Mouse (Mus musculus): ENCODE data around the gene Gls2.
A peak's percentile ranks its signal among the peaks of the same experiment; 100 is the strongest.

Gene Gls2

DNA sequence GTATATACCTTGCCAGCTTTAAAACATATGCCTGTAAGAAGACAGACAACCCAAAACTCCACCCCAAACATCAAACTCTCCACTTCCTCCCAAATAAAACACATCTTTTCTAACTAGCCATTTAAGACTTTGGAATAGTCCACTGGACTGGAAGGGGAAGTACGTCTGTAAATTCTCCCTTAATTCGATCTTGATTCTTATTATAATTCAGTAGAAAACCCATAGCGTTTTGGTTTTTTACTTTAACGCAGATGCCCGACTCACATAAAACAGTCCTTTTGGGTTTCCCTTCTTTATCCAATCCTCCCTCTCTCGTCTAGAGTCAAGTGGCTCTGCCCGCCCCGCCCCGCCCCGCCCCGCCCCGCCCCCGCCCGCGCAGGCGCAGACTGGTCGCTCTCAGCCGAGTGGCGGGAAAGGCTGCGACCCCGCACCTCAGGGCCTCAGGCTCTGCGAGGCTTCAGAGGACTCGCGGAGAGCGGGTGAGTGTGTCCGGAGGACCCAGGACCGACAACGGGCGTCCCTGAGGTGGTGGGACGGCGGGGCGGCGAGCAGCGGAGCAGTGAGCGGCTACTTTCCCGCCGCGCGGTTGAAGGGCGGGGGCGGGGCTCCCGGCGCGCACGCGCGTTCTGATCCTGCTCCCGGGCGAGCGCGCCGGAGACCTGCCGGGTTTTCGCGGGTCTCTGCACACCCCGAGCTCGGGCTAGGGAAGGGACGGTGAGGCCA is 37.6 kb downstream of the Gls2 start, which contains the start of gene Timeless:
Gene Timeless (plus strand): TSS at position 369 of the 723 bp plus-strand sequence.
- DNase-seq (ENCODE audit: low spot score in 2 of 2): peak; percentile 71 to 85

DNA sequence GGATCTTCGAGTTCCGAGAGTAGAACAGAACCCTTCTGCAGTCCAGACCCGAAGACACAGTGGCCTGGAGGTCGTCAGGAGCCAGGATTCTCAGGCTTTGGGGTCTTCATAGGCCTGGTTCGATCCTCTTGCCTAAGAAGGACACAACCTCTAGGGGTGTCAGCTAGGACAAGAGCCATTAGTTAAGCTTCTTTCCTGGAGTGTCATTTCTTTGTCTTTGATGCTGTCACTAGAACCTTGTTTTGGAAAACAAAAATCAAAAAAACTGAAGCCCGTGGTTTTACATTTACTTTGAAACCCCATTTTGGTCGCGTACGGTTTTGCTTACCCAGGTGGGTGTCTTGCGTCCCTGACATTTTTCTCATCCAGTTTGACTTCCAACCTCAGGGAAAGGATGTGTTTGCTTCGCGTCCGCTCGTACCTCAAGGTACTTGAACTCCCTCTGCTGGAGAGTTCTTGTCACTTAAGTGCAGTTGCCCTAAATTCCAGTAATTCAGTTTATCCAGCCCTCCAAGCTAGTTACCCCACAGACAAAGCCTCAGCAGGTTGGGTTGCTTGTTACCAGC is 38.2 kb downstream of the Gls2 start:
- DNase-seq (ENCODE audit: low spot score in 2 of 2): peak in 1 of 2 experiments; percentile 31

DNA sequence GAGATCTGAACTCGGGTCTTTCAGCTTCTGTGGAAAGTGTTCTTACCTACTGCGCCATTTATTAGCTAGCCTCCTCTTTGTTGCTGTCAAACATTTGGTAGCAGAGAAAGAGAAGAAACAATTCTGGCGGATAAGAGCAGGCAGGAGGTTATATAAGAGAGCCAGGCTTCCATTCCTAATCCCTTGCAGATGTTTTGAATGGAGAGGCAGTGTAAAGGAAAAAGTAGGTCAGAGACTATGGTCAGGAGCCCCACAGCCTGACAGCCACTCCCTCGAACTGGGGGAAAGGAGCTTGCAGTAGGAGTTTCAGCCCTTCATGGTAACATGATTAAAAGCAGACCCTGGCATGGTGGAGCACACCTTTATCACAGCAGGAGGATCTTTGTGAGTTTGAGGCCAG is 42.1 kb downstream of the Gls2 start:
- DNase-seq (ENCODE audit: low spot score in 2 of 2): no peak

DNA sequence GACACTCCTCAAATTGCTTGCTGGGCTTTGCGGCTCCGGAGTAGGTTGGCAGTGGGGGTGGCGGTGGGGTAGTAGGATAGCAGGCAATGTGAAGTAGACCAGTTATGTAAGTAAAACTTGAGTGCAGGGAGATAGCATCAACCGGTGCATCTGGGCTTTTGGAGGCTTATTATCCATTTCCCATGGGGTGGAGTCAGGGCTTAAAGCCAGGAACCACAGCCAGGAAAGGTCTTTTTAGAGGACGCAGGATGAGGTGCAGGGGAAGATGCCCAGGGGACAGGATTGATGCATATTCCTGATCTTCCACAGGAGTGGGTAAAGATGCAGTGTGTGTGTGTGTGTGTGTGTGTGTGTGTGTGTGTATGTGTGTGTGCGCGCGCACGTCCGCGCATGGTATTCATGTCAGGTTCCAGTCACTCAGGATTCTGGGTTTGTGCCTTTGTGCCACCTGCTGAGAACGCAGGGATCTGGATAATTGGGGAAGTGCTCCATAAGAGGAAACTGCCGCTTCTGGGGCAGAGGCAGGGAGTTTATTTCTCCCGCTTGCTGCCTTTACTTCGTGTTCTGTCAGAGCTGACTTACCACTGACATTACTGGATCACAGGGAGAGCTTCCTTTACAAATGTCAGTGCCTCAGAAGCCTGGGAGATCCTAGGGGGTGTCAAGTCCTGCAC is 43.7 kb downstream of the Gls2 start:
- no peak for DNase-seq (ENCODE audit: low spot score in 2 of 2)

DNA sequence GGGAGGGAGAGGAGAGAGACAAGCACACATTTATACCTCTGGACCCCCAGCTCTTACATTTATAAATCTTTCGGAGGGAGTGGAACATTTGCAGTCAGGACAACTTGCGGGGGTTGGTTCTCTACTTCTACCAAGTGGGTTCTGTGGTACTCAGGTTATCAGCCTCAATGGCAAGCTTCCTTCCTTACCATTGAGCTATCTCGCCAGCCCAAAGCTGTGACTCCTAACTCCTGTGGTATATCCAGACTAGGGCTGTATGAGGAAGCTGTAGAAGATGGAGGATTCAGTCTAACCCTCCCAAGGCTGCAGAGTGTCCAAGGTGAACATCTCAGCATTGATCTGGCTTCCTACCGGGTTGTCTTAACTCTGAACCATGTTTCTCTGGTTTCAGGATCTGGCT is 44.9 kb downstream of the Gls2 start:
- no peak for DNase-seq (ENCODE audit: low spot score in 2 of 2)

DNA sequence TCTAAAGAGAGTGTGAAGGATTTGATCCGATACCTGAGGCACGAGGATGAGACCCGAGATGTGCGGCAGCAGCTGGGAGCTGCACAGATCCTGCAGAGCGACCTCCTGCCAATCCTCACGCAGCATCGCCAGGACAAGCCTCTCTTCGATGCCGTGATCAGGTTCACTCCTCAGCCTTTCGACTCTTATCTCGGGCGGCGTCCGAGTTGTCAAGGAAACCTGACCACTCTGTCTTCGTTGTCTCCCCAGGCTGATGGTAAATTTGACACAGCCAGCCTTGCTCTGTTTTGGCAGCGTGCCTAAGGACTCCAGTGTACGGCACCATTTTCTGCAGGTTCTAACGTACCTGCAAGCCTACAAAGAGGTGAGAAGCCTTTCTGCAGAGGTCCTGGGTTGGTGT is 45.9 kb downstream of the Gls2 start:
- no peak for DNase-seq (ENCODE audit: low spot score in 2 of 2)

DNA sequence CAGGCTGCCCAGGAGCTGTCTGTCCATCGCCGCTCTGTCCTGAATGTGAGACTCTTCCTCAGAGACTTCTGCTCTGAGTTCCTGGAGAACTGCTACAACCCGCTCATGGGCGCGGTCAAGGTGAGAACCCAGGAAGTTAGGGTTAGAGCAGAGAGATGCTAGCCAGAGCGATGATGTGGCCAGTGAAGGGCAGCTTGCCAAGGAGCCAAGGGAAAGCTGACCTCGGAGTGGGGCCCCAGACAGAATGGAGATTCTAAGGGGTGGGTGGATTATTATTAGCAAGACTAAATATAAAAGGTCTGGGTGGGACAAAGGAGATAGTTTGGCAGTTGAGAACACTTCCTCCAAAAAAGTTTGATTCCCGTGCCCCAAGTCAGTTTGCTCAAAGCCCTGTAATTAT is 49.0 kb downstream of the Gls2 start:
- no peak for DNase-seq (ENCODE audit: low spot score in 2 of 2)

DNA sequence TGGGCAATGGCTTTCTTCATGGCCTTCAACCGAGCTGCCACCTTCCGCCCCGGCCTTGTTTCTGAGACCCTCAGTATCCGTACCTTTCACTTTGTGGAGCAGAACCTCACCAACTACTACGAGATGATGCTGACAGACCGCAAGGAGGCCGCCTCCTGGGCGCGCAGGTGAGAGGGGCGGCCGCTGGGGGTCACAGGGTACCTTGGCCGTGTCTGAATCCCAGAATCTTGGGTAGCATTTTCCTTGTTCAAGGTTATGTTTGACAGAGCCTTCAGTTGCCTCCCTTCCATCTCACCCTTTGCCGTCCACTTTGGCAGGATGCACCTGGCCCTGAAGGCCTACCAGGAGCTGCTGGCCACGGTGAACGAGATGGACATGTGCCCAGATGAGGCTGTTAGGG is 49.9 kb downstream of the Gls2 start:
- DNase-seq (ENCODE audit: low spot score in 2 of 2): no peak

DNA sequence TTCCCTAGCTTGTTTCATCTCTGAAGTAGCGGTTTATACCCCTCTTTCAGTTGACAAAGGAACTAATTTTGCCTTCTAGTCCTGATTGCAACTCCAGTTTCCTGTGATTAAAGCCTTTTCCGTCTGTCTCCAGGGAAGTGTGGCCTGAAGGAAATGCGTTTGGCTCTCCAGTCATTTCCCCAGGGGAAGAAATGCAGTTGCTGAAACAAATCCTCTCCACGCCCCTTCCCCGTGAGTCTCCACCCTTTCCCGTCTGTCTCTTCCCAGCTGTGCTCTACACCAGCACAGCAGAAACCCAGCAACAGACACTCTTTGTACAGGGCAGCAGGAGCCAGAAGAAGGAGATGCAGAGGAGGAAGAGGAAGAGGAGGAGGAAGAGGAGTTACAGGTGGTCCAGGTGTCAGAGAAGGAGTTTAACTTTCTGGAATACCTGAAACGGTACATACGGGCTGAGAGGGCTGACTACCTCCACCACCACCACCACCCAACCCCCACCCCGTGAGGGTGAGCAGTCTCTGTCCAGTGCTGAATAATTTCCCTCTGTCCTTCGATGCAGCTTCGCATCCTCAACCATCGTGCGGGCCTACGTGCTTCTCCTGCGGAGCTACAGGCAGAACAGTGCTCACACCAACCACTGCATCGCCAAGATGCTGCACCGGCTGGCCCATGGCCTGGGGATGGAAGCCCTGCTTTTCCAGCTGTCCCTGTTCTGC is 52.9 kb downstream of the Gls2 start:
- DNase-seq (ENCODE audit: low spot score in 2 of 2): no peak

DNA sequence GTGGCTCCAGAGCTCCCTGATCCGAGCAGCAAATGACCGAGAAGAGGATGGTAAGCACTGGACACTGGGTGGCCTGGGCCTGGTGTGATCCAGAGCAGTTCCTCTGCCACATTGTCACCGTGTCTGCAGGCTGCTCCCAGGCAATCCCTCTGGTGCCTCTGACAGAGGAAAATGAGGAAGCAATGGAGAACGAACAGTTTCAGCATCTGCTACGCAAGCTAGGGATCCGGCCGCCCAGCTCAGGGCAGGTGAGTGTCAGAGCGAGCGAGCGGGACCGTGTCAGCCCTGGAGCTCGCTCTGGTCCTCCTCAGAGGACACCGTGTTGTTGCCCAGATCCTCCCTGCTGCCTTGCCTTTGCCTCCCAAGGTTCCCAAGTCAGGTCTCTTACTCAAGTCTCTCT is 56.3 kb downstream of the Gls2 start:
- DNase-seq (ENCODE audit: low spot score in 2 of 2): no peak

DNA sequence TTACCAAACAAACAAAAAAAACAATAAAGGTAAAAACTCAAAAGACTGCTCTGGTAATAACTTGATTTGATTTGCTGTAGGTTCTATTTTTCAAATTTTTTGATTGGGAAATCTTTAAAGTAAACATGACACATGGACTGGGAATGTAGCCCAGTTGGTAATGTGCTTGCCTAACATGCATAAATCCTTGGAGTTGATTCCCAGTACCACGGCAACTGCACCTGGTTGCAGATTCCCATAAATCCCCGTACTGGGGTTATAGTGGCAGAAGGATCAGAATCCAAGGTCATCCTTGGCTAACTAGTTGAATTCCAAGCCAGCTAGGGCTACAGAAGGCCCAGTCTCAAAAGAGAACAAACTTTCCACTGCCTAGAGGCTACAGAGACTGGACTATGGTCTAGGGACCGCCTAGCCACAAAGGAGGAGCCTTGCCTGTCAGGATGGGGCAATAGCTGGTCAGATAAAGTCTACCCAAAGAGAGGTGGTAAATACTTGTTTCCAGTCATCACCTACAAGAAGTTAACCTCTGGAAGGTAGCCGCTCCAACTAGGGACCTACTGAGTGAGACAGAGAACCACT is 59.5 kb downstream of the Gls2 start, which contains the start of gene Apon:
Gene Apon (plus strand): TSS at position 420 of the 579 bp plus-strand sequence.
- no peak for DNase-seq (ENCODE audit: low spot score in 2 of 2)

DNA sequence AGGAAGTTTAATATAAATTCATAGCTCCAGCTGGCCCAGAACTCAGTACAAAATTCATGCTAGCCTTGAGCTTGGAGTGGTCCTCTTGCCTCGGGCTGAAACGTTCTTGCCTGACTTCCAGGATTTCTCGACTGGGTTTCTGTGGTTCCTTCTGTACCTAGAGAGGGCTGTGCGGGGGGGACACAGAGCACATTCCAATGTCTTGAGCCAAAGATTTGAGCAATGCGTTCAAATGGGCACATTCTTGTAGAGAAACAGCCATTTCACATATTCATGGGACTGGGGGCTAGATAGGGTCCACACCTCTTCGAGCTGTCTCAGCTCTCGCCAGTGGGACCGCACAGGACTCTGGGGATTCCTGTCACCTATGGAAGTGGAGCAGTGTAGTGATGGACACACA is 61.7 kb downstream of the Gls2 start:
- DNase-seq (ENCODE audit: low spot score in 2 of 2): no peak

DNA sequence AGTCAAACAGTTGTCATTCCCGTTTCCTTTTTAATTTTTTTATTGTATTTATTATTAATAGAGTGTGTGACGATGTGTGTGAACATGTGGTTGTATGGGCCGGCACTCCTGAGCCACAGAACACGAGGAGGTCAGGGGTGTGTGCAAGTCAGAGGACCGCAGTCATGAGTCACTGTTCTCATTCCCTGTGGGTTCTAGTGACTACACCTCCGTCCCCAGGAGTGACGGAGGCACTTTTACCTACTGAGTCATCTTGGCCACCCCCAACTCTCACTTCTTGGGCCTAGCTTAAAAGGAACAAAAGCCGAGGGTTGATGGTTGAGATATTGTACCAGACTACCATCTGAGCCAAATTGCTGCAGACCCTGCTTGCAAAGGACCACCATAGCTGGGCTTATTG is 62.1 kb downstream of the Gls2 start:
- DNase-seq (ENCODE audit: low spot score in 2 of 2): no peak

DNA sequence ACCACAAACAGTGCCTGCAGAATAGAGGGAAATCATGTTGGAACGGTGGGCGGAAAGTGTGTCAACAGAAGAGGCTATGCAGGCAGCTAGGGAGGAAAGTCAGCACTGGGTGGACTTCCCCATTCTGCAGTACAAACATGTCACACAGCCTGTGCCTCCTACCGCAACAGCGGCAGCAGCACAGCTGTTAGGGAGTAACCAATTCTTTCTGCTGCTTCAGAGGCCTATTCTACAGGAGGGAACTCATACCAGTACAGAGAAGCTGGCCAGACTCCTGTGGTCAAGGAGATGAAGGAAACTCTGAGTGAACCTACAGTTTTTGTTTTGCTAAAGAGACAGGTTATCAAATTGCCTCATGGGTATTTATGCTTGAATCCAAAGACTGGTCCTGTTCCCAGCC is 64.7 kb downstream of the Gls2 start:
- no peak for DNase-seq (ENCODE audit: low spot score in 2 of 2)
